Mouse (Mus musculus): Measurements from ENCODE around the gene Cyp27b1. TPM values are rescaled to one million over a fixed set of nuclear protein-coding genes. Genes with fewer than 3 reads are reported as not detected.

Cyp27b1 gene
- polyA plus RNA-seq, 1 experiment, result not detected

GRCm38 (mm10) chr10:127080901-127081780 is 33.1 kb downstream of the Cyp27b1 start:
- no peak overlapping the region for H3K4me3 ChIP-seq (replicated peaks)
- TF ChIP-seq GATA1 (IDR thresholded peaks at IDR 0.05; ENCODE audit: low read length), result no peak
- TF ChIP-seq TAL1 (IDR thresholded peaks at IDR 0.05; ENCODE audit: low read length), result no peak
- peaks cover 18% of the 10 kb centered on the region for H3K4me1 ChIP-seq (ENCODE audit: control insufficient read depth)
- peaks cover 9% of the 10 kb centered on the region; the same call in 1 of the 2 replicates for H3K9me3 ChIP-seq (ENCODE audit: control insufficient read depth, low read length)
- no peaks in the 10 kb centered on the region for H3K36me3 ChIP-seq (ENCODE audit: control insufficient read depth)
- H3K27me3 ChIP-seq (ENCODE audit: control insufficient read depth), result peaks cover 77% of the 10 kb centered on the region

DNA sequence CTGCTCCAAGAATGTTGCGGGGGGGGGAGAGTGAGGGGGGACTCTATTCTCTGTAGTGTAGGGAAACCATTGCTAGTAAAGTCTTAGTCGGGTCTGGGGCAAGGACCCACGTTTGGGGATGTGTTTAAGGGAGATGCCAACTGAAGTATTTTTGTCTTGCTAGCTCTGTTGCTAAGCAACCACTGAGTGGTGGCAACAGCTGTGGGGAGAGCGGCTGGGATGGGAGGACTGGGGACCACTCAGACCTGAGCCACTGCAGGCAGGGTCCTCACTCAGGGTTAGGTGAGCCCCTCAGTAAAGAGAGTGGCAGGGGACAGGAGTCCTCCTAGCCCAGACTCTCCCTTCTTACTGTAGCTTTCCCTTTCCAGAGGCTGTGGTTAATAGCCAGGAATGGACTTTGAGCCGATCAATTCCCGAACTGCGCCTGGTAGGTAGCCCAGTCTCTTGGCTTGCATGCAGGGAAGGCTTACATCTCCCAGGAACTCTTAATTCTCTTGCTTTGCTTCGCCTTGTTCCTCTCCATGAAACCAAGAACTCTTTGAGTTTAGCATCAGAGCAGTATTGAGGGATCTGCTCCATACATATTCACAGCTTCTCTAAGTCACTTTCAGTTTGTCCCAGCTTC is 34.1 kb downstream of the Cyp27b1 start:
- no peak for TF ChIP-seq GATA1 (IDR thresholded peaks at IDR 0.05; ENCODE audit: low read length)
- TF ChIP-seq TAL1 (IDR thresholded peaks at IDR 0.05; ENCODE audit: low read length), result no peak
- H3K36me3 ChIP-seq (ENCODE audit: control insufficient read depth), result no peaks in the 10 kb centered on the region
- peaks cover 67% of the 10 kb centered on the region for H3K27me3 ChIP-seq (ENCODE audit: control insufficient read depth)
- H3K4me1 ChIP-seq (ENCODE audit: control insufficient read depth), result peaks cover 10% of the 10 kb centered on the region
- H3K9me3 ChIP-seq (ENCODE audit: control insufficient read depth, low read length), result peaks cover 12% of the 10 kb centered on the region
- no peak overlapping the region for H3K4me3 ChIP-seq (replicated peaks)

DNA sequence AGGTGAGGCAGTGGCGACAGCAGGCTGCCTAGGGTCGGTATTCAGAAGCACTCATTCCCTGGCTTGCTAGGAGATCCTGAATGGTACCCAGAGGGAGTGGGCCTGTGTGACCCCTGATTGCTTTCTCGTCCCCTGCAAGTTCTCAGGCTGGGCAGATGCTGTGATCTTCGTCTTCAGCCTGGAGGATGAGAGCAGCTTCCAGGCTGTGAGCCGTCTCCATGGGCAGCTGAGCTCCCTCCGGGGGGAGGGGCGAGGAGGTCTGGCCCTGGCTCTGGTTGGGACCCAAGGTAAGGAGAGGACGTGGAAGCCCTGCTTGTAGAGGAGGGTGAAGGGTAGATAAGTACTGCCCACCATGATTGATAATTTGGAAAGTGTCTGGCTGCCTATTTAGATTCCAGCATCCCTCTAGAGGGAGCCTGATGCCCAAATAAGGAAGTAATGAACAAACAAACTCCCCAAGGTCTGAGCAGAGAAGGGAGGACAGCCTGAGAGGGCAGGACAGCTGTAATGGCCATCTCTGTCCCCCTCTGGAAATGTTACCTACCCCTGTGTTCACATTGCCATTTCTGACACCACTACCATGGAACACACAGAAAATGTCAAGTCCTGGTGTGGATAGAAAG is 35.4 kb downstream of the Cyp27b1 start:
- H3K4me3 ChIP-seq (replicated peaks), result no peak overlapping the region
- H3K27me3 ChIP-seq (ENCODE audit: control insufficient read depth), result peaks cover 55% of the 10 kb centered on the region
- no peaks in the 10 kb centered on the region for H3K36me3 ChIP-seq (ENCODE audit: control insufficient read depth)
- TF ChIP-seq GATA1 (IDR thresholded peaks at IDR 0.05; ENCODE audit: low read length) (no peak), TAL1 (IDR thresholded peaks at IDR 0.05; ENCODE audit: low read length) (no peak)
- H3K9me3 ChIP-seq (ENCODE audit: control insufficient read depth, low read length), result peaks cover 12% of the 10 kb centered on the region
- H3K4me1 ChIP-seq (ENCODE audit: control insufficient read depth), result peaks cover 5% of the 10 kb centered on the region

DNA sequence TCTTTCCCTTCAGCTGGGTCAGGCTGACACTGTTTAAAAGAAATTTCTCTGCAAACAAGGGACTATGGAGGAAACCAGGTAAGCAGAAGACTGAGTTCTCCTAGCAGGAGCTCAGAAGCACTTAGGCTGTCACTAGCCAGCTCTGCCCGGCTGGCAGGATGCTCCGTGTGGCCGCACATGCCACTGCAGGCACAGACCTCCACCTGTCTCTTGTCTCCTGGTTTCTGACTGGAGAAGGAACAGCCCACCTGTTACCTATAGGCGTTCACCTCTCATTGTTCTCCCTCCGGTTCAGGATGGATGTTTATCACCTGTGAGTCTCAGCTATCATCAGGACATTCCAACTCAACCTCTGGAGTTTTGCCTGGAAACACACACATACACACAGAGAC is 35.9 kb downstream of the Cyp27b1 start:
- peaks cover 50% of the 10 kb centered on the region for H3K27me3 ChIP-seq (ENCODE audit: control insufficient read depth)
- no peaks in the 10 kb centered on the region for H3K36me3 ChIP-seq (ENCODE audit: control insufficient read depth)
- H3K9me3 ChIP-seq (ENCODE audit: control insufficient read depth, low read length), result peaks cover 12% of the 10 kb centered on the region
- peaks cover 3% of the 10 kb centered on the region for H3K4me1 ChIP-seq (ENCODE audit: control insufficient read depth)
- H3K4me3 ChIP-seq (replicated peaks), result no peak overlapping the region
- TF ChIP-seq TAL1 (IDR thresholded peaks at IDR 0.05; ENCODE audit: low read length), result no peak
- TF ChIP-seq GATA1 (IDR thresholded peaks at IDR 0.05; ENCODE audit: low read length), result no peak

GRCm38 (mm10) chr10:127085052-127085451 is 37.0 kb downstream of the Cyp27b1 start:
- H3K4me3 ChIP-seq (replicated peaks), result no peak overlapping the region
- no peaks in the 10 kb centered on the region for H3K36me3 ChIP-seq (ENCODE audit: control insufficient read depth)

DNA sequence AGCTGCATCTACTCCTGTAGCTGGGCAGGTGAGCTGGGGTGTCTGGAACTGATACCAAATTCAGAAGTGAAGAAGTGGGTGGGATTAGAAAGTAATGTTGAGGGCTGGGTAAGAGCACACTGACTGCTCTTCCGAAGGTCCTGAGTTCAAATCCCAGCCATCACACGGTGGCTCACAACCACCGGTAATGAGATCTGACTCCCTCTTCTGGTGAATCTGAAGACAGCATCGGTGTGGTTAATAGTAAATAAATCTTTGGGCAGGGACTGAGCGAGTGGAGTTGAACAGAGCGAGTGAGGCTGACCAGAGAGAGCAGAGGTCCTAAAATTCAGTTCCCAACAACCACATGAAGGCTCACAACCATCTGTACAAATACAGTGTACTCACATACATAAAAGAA is 37.6 kb downstream of the Cyp27b1 start:
- H3K36me3 ChIP-seq (ENCODE audit: control insufficient read depth), result no peaks in the 10 kb centered on the region
- H3K9me3 ChIP-seq (ENCODE audit: control insufficient read depth, low read length), result peaks cover 6% of the 10 kb centered on the region
- peaks cover 42% of the 10 kb centered on the region for H3K27me3 ChIP-seq (ENCODE audit: control insufficient read depth)
- H3K4me3 ChIP-seq (replicated peaks), result no peak overlapping the region
- no peaks in the 10 kb centered on the region; the same call in 1 of the 2 replicates for H3K4me1 ChIP-seq (ENCODE audit: control insufficient read depth)
- TF ChIP-seq GATA1 (IDR thresholded peaks at IDR 0.05; ENCODE audit: low read length) (no peak), TAL1 (IDR thresholded peaks at IDR 0.05; ENCODE audit: low read length) (no peak)

More at GRCm38 (mm10) chr10:127085052-127085451, 37.0 kb downstream of the Cyp27b1 start:
- Histone ChIP-seq H3K4me1 (ENCODE audit: control insufficient read depth) (no peaks in the 10 kb centered on the region; the same call in 1 of the 2 replicates), H3K9me3 (ENCODE audit: control insufficient read depth, low read length) (peaks cover 11% of the 10 kb centered on the region), H3K27me3 (ENCODE audit: control insufficient read depth) (peaks cover 42% of the 10 kb centered on the region)
- TF ChIP-seq GATA1 (IDR thresholded peaks at IDR 0.05; ENCODE audit: low read length) (no peak), TAL1 (IDR thresholded peaks at IDR 0.05; ENCODE audit: low read length) (no peak)

GRCm38 (mm10) chr10:127090560-127091411 is 42.7 kb downstream of the Cyp27b1 start:
- Histone ChIP-seq H3K4me3 (replicated peaks) (no peak overlapping the region), H3K36me3 (ENCODE audit: control insufficient read depth) (peaks cover 13% of the 10 kb centered on the region)

More at GRCm38 (mm10) chr10:127090560-127091411, 42.7 kb downstream of the Cyp27b1 start:
- peaks cover 15% of the 10 kb centered on the region for H3K4me1 ChIP-seq (ENCODE audit: control insufficient read depth)
- TF ChIP-seq TAL1 (IDR thresholded peaks at IDR 0.05; ENCODE audit: low read length) (no peak), GATA1 (IDR thresholded peaks at IDR 0.05; ENCODE audit: low read length) (no peak)
- peaks cover 6% of the 10 kb centered on the region for H3K9me3 ChIP-seq (ENCODE audit: control insufficient read depth, low read length)
- H3K27me3 ChIP-seq (ENCODE audit: control insufficient read depth), result peaks cover 26% of the 10 kb centered on the region
